Mouse (Mus musculus): ENCODE measurements around the gene Pip5k1b. TPM values are rescaled to one million over a fixed set of nuclear protein-coding genes. Genes with fewer than 3 reads are reported as not detected.

Pip5k1b gene
- polyA plus RNA-seq, 1 experiment from 2014 or later = 0.11 TPM

- Histone ChIP-seq H3K36me3 (ENCODE audit: inconsistent target) (no peaks in the 10 kb centered on the region), H3K79me2 (ENCODE audit: inconsistent target) (no peaks in the 10 kb centered on the region), H3K27ac (no peak overlapping the region), H3K4me3 (ENCODE audit: inconsistent target) (no peak overlapping the region)
- WGBS (ENCODE audit: missing documents) = 98% methylated on average over 5 of the region's 5 CpGs
Measured at GRCm38 (mm10) chr19:24293537-24293936, 262.1 kb downstream of the Pip5k1b start.

DNA sequence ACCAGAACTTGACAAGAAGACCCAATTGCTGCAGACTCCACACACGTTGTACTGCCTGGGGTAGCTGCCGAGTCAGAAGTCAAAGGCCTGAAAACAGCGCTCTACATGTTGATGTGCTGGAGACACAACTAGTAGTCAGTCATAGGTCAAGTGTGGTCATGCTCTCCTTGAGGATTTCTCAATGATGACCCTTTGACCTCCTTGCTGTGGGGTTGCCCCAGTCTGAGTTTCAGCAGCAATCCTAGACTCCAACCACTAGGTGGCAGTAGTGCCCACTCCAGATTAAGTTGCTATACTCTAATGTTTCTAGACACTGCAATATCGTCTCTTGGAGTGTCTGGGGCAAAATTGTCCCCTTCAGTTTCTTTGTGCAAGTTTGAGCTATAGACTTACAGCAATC is 271.5 kb downstream of the Pip5k1b start:
- no peaks in the 10 kb centered on the region for H3K79me2 ChIP-seq (ENCODE audit: inconsistent target)
- no peak overlapping the region for H3K27ac ChIP-seq
- no peaks in the 10 kb centered on the region for H3K36me3 ChIP-seq (ENCODE audit: inconsistent target)
- H3K4me3 ChIP-seq (ENCODE audit: inconsistent target) = no peak overlapping the region
- 57% methylated on average over 4 of the region's 4 CpGs for WGBS (ENCODE audit: missing documents)

DNA sequence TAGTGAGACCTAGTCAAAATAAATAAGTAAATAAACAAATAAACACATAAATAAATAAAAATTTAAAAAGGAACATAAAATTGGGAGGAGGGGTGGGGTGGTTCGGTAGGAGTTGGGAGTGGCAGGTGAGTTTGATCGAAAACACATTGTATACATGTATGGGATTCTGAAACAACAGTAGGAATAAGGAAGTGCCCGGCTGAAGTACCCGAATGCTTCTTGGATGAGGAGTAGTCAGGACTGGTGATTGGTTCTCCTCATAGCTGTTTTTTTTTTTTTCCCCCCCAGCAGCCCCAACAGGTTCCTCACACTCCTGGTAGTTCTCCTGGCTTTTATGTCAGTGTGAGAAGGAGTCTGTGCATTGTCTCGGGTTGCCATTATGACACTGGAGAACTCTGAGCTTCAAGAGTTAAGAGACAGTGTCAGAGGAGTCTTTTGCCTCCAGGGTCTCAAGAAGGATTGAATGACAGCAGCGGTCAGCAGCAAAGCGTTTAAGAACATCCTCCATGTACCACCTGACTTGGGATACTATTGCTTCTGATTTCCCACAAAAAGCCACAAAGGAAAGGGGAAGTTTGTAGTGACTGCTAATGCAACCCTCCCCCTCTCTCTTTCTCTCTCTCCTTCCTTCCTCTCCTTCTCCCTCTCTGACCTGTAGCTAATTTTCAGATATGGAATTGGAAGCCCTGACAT is 274.2 kb downstream of the Pip5k1b start:
- WGBS (ENCODE audit: missing documents) = 2% methylated on average over 5 of the region's 7 CpGs
- Histone ChIP-seq H3K79me2 (ENCODE audit: inconsistent target) (no peaks in the 10 kb centered on the region), H3K36me3 (ENCODE audit: inconsistent target) (no peaks in the 10 kb centered on the region), H3K4me3 (ENCODE audit: inconsistent target) (peak overlapping the region; percentile 36), H3K27ac (no peak overlapping the region)

DNA sequence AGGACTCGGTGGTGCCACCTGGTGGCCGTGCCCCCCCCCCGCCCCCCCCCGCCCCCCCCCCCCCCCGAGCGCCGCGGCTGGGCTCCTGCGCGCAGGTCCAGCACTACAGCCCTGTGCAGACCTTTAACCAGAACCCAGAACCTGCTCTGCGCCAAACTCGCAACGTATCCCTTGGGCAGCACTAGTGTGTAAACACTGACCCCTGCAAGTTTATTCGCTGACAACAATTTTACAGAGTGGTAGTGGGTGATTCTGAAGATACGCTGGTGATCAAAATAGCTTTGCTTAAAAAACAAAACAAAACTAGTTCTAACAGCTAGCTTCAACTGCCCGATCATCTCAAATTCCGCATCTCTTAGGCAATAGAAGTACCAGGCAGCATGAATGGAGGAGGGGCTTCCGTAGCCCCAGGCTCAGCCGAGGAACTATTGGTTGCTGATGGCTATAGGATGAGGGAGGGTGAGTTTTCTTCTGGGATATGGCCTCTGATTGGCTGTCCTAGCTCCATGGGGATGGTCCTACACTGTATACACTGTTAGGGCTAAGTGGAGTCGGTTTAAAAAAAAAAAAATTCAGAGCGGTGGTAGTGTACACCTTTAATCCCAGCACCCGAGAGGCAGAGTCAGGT is 275.0 kb downstream of the Pip5k1b start, which contains the start of gene Fxn:
Fxn (minus strand) TSS at position 5 of the 628 bp plus-strand sequence.
- WGBS (ENCODE audit: missing documents) = 2% methylated on average over 12 of the region's 22 CpGs
- H3K36me3 ChIP-seq (ENCODE audit: inconsistent target) = no peaks in the 10 kb centered on the region
- no peaks in the 10 kb centered on the region for H3K79me2 ChIP-seq (ENCODE audit: inconsistent target)
- peak within 1 kb of the TSS; percentile 59 for H3K4me3 ChIP-seq (ENCODE audit: inconsistent target)
- peak within 1 kb of the TSS; percentile 46 for H3K27ac ChIP-seq

DNA sequence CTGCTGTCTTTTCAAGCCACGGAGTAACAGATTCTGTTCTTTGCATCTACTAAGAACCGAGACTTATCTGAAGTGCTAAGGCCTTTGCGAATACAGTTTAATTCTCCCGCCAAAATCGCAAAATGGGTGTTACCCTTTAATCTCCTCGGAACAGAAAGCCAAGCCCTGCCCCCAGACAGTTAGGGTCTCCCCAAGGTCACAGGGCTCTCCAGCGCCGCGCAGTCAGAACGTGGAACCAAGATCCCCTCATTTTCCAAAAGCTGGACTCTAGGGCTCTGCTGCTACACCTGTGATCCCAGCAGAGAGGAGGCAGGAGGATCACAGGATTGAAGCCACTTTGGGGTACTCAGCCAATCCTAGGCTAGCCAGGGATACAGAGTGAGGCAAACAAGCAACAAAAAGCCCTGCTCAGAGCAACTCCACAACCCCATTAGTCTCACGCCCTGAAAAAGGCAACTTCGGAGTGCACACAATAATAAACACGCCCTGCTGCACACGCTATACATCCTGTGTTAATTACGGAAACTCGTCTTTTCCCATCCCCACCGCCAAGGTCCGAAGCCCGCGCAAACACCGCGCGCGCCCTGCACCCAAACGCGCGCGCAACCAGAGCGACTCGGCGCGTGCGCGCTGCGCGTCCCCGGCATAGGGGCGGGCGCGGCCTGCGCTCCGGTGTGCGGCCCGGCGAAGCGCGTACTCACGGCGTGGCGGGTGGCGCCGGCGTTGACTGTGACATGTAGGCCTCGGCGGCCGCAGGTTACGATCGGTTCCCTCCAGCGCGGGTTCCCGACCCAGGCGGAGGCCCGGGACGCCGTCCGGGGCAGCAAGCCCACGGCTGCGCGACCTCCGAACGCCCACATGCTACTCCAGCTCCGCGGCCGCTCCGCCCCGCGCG is 275.7 kb downstream of the Pip5k1b start:
- Histone ChIP-seq H3K27ac (peak overlapping the region; percentile 46), H3K79me2 (ENCODE audit: inconsistent target) (no peaks in the 10 kb centered on the region), H3K36me3 (ENCODE audit: inconsistent target) (no peaks in the 10 kb centered on the region), H3K4me3 (ENCODE audit: inconsistent target) (peak overlapping the region; percentile 59)
- under 1% methylated on average over 63 of the region's 78 CpGs for WGBS (ENCODE audit: missing documents)

DNA sequence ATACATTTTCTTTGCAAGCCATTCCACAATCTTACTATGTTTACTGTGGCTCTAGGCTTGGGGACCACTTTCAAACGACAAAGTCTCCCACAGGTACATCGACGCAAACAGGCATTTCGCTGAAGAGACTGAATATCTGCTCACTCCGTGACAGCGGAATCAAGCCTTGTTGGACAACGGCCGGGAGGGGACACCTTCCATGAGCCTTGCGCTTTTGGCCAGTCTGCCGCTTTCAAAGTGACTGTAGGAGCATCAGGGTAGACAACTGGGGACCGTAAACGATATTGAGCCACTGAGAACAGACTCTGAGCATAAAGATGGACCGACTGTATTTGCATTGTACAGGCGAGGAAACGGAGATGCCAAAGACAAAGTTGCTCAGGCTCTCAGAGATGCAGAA is 276.8 kb downstream of the Pip5k1b start:
- WGBS (ENCODE audit: missing documents) = 93% methylated on average over 15 of the region's 15 CpGs
- no peak overlapping the region for H3K4me3 ChIP-seq (ENCODE audit: inconsistent target)
- no peak overlapping the region for H3K27ac ChIP-seq

DNA sequence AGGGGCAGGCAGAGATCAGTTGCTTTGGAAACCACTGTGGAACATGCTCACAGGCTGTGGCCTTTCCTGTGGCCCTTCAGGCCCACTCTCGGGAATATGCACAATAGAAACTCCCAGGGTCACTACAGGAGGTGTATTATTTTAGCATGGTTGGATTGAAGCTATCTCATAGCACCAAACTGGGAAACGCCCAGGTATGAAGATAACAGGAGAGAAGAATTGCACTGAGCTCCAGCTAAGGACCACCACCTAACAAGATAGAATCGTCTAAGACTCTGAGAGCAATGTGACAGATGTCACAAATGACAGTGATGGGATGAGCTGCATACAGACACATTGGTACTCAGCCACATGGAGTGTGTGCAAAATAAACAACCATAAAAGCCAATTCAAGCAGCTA is 281.4 kb downstream of the Pip5k1b start:
- H3K79me2 ChIP-seq (ENCODE audit: inconsistent target) = no peaks in the 10 kb centered on the region
- H3K36me3 ChIP-seq (ENCODE audit: inconsistent target) = no peaks in the 10 kb centered on the region
- H3K27ac ChIP-seq = no peak overlapping the region
- WGBS (ENCODE audit: missing documents) = 95% methylated on average over 3 of the region's 3 CpGs
- no peak overlapping the region for H3K4me3 ChIP-seq (ENCODE audit: inconsistent target)

More for the DNA sequence above, 276.8 kb downstream of the Pip5k1b start:
- Histone ChIP-seq H3K79me2 (ENCODE audit: inconsistent target) (no peaks in the 10 kb centered on the region), H3K36me3 (ENCODE audit: inconsistent target) (no peaks in the 10 kb centered on the region)

DNA sequence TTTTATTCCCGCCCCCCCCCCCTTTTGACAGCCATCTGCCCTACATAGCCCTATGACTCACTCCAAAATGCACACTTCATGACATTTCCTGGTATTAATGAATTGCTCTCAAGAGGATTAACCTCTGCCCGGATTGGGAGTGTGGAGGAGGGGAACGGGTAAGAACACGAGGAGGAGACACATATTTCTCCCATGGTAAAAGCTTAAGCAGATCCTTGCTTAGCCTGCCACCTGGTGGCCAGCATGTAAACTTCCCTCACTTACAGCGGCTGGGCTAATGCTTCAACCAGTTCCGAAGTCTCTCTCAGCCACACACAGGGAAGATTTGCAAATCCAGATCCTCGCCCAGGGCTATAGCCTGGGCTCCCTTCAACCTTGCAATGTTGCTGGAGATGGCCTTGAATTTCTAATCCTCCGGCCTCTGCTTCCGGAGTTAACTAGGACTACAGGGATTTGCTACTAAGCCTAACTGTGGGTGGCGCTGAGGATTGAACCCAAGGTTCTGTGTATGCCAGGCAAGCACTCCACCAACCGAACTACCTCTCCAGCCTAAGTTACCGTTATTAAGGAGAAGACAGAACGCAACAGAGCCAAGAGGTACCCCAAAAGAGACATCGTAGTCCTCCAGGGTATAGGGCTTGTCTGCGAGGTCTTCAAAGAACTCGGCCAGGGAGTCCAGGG is 283.8 kb downstream of the Pip5k1b start:
- no peak overlapping the region for H3K4me3 ChIP-seq (ENCODE audit: inconsistent target)
- no peaks in the 10 kb centered on the region for H3K79me2 ChIP-seq (ENCODE audit: inconsistent target)
- H3K27ac ChIP-seq = no peak overlapping the region
- no peaks in the 10 kb centered on the region for H3K36me3 ChIP-seq (ENCODE audit: inconsistent target)
- WGBS (ENCODE audit: missing documents) = 56% methylated on average over 15 of the region's 16 CpGs

DNA sequence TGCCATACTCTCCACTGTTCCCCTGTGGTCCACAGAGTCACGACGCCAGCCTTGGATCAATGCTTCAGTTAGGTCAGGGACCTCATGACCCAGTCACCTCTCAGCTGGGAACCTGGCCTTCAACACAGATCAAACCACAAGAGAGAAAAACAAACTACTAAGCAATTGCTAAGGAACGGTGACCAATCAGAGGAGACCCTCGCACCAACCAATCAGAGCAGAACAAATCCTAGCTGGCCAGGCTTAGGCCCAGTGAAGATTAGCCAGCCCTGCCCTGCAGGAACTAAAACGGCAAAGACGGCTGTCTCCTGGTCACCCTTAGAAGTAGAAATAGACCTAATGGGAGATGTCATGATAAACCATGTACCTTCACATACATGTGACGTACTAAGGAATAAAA is 284.3 kb downstream of the Pip5k1b start:
- Histone ChIP-seq H3K4me3 (ENCODE audit: inconsistent target) (no peak overlapping the region), H3K79me2 (ENCODE audit: inconsistent target) (no peaks in the 10 kb centered on the region), H3K27ac (no peak overlapping the region), H3K36me3 (ENCODE audit: inconsistent target) (no peaks in the 10 kb centered on the region)
- WGBS (ENCODE audit: missing documents) = 89% methylated on average over 7 of the region's 7 CpGs

GRCm38 (mm10) chr19:24268531-24268930 is 287.1 kb downstream of the Pip5k1b start:
- Histone ChIP-seq H3K4me3 (ENCODE audit: inconsistent target) (no peak overlapping the region), H3K27ac (no peak overlapping the region), H3K36me3 (ENCODE audit: inconsistent target) (no peaks in the 10 kb centered on the region), H3K79me2 (ENCODE audit: inconsistent target) (no peaks in the 10 kb centered on the region)
- 88% methylated on average over 4 of the region's 4 CpGs for WGBS (ENCODE audit: missing documents)

GRCm38 (mm10) chr19:24266046-24266830 is 289.4 kb downstream of the Pip5k1b start:
- Histone ChIP-seq H3K79me2 (ENCODE audit: inconsistent target) (no peaks in the 10 kb centered on the region), H3K36me3 (ENCODE audit: inconsistent target) (no peaks in the 10 kb centered on the region), H3K4me3 (ENCODE audit: inconsistent target) (no peak overlapping the region), H3K27ac (no peak overlapping the region)
- WGBS (ENCODE audit: missing documents) = 97% methylated on average over 7 of the region's 7 CpGs

GRCm38 (mm10) chr19:24264991-24265390 is 290.7 kb downstream of the Pip5k1b start:
- H3K4me3 ChIP-seq (ENCODE audit: inconsistent target) = no peak overlapping the region
- 52% methylated on average over 7 of the region's 7 CpGs for WGBS (ENCODE audit: missing documents)
- no peak overlapping the region for H3K27ac ChIP-seq
- no peaks in the 10 kb centered on the region for H3K36me3 ChIP-seq (ENCODE audit: inconsistent target)
- H3K79me2 ChIP-seq (ENCODE audit: inconsistent target) = no peaks in the 10 kb centered on the region

GRCm38 (mm10) chr19:24262736-24263135 is 292.9 kb downstream of the Pip5k1b start:
- Histone ChIP-seq H3K4me3 (ENCODE audit: inconsistent target) (no peak overlapping the region), H3K79me2 (ENCODE audit: inconsistent target) (no peaks in the 10 kb centered on the region), H3K36me3 (ENCODE audit: inconsistent target) (no peaks in the 10 kb centered on the region), H3K27ac (no peak overlapping the region)
- 97% methylated on average over 13 of the region's 14 CpGs for WGBS (ENCODE audit: missing documents)
